Mouse (Mus musculus): ENCODE measurements around the gene Hexim1. TPM values are rescaled to one million over a fixed set of nuclear protein-coding genes. Genes with fewer than 3 reads are reported as not detected.

Hexim1 gene
- polyA plus RNA-seq, 1 experiment from 2014 or later = 3.0 TPM

DNA sequence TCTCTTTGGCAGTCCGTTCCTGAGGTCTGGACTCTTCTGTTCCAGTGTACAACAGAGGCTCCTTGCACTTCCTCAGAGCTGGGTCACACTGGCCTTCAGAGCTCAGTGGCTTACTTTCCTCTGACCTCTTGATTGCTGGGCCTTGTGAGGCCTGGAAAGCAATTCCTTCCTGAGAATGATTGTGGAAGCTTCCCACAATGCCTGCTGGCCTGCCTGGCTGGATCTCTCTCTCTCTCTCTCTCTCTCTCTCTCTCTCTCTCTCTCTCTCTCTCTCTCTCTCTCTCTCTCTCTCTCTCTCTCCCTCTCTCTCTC is 25.9 kb downstream of the Hexim1 start:
- H3K36me3 ChIP-seq = peaks cover 15% of the 10 kb centered on the region

DNA sequence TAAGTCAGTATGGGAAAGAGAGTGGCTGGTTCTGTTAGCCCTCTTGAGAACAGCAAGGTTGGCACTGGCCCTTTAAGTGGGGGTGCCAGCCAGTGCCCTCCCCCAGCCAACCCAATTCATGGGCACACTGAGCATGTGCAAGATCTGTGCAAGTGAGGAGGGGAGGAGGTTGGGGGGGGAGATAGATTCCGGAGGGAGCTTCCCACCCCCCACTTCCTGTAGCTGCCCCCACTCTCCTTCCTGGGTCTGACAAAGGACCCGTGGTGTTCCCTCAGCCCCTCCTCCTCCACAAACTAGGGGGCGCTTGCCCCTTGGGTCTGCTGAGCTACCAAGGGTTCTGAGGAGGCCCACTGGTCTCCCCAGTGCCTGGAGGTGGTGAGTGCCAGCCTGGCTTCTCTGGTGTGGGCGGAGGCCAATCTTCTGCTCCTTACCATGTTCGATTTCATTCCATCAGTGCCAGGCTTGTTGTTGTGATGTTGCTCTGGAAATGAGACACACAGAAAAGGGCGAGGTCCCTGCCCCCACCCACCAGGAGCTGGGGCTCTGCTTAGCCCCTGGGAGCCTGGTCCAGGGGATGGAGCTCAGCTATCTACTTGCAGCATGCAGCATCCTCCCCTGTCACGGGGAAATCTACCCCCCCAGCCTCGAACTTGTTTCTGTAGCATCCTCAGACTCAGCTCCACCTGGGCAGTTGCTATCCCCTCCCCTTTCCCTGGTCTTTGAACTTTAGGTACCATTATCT is 26.6 kb downstream of the Hexim1 start:
- no peaks in the 10 kb centered on the region for H3K27me3 ChIP-seq (replicated peaks)
- H3K27ac ChIP-seq (replicated peaks) = peak overlapping the region; percentile 88
- H3K9me3 ChIP-seq = no peaks in the 10 kb centered on the region
- 0 out of 2 replicates have a peak, but pooled peaks have one; percentile 27 for ATAC-seq (ENCODE audit: extremely low read depth, insufficient number of reproducible peaks, low FRiP score, low TSS enrichment)
- peaks cover 45% of the 10 kb centered on the region for H3K4me1 ChIP-seq
- peak overlapping the region; percentile 75 for H3K9ac ChIP-seq
- peak overlapping the region; percentile 34 for H3K4me3 ChIP-seq
- H3K4me2 ChIP-seq = peak overlapping the region; percentile 62
- WGBS = 25% methylated on average over 8 of the region's 8 CpGs
- H3K36me3 ChIP-seq = peaks cover 15% of the 10 kb centered on the region

More for the DNA sequence above, 25.9 kb downstream of the Hexim1 start:
- Histone ChIP-seq H3K27me3 (replicated peaks) (no peaks in the 10 kb centered on the region), H3K4me2 (peak overlapping the region; percentile 13; the same call in 1 of the 2 replicates), H3K9ac (peak overlapping the region; percentile 70), H3K27ac (replicated peaks) (peak overlapping the region; percentile 88), H3K9me3 (no peaks in the 10 kb centered on the region), H3K4me1 (peaks cover 45% of the 10 kb centered on the region), H3K4me3 (no peak overlapping the region)
- WGBS = 80% methylated on average over 1 of the region's 1 CpGs
- ATAC-seq (ENCODE audit: extremely low read depth, insufficient number of reproducible peaks, low FRiP score, low TSS enrichment) = no peak

DNA sequence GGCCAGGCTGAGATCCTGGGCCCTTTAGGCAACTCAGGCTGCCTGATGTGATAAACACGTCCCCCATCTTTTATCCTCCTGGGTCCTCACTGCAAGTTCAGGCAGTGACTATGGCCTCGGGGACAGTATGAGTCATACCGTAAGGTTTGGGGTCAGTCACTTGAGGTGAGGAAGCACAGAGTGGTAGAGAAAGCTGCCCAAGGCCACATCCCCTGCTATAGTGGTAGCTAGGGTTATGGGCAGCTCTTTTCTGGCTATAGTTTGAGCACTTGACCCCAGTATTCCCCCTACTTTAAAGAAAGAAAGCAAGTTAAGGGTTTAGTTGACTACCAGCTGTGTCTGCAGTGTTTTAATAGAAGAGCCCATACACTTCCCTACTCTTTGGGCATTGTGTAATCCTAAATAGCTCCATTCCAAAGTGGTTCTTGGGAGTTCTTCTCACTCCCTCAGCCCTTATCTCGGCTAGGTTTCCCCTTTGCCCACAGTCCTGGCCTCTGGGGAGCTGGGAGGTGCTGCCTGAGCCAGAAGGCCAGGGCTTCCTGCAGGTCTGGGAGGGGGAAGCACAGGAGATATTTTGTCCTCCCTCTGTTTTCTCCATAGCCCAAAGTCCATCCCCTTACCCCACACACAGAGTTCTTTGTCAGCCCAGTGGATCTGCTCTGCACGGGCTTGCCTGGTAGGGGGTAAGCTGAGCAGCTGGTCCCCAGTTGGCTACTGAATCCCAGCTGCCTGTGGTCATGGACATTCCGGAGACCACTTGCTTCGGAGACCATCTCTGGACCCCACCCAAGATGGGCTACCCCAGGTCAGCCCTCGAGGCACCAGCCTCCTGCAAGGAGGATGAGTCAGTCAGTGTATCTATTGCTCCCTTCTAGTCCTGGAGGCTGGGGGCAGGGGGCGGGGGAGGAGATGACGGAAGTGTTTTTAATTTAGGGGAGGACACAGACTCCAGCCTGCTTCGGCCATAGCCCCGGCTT is 28.6 kb downstream of the Hexim1 start:
- H3K27ac ChIP-seq (replicated peaks) = peak overlapping the region; percentile 53

DNA sequence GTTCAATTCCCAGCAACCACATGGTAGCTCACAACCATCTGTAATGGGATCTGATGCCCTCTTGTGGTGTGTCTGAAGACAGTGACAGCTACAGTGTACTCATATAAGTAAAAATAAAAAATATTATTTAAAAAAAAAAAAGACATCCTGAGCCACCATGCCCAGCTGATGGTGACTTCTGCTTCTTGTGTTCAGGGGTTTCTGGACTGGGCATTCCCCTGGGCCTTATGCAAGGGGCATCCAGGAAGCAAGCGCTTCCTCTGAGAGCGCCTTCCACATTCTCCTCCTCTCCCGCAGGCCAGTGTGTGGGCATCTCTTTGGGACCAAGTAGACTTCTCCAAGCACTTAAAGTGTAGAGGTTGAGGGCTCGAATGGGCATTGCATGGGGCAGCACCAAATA is 30.4 kb downstream of the Hexim1 start:
- WGBS = 86% methylated on average over 4 of the region's 4 CpGs
- ATAC-seq (ENCODE audit: extremely low read depth, insufficient number of reproducible peaks, low FRiP score, low TSS enrichment) = no peak

More for the DNA sequence above, 28.6 kb downstream of the Hexim1 start:
- peaks cover 3% of the 10 kb centered on the region; the same call in 1 of the 2 replicates for H3K36me3 ChIP-seq
- 33% methylated on average over 12 of the region's 12 CpGs for WGBS
- no peaks in the 10 kb centered on the region for H3K9me3 ChIP-seq
- H3K4me1 ChIP-seq = peaks cover 45% of the 10 kb centered on the region
- no peak overlapping the region for H3K4me2 ChIP-seq
- ATAC-seq (ENCODE audit: extremely low read depth, insufficient number of reproducible peaks, low FRiP score, low TSS enrichment) = no peak
- peak overlapping the region; percentile 45 for H3K9ac ChIP-seq
- H3K4me3 ChIP-seq = no peak overlapping the region
- no peaks in the 10 kb centered on the region for H3K27me3 ChIP-seq (replicated peaks)

DNA sequence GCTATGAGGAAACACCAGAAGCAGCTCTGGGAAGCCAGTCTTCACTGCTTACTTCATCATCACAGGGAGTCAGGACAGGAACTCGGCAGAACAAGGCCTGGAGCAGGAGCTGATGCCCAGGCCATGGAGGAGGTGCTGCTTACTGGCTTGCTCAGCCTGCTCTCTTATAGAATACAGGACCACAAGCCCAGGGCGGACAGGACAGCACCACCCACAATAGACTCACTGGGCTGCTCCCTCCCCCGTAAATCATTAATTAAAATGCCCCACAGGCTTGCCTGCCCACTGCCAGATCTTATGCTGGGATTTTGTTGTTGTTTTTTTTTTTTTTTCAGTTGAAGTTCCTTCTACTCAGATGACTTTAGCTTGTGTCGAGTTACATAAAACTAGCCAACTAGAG is 31.7 kb downstream of the Hexim1 start:
- 67% methylated on average over 4 of the region's 4 CpGs for WGBS
- no peak overlapping the region for H3K4me3 ChIP-seq
- no peak for ATAC-seq (ENCODE audit: extremely low read depth, insufficient number of reproducible peaks, low FRiP score, low TSS enrichment)
- H3K9me3 ChIP-seq = no peaks in the 10 kb centered on the region
- no peaks in the 10 kb centered on the region for H3K36me3 ChIP-seq
- H3K4me2 ChIP-seq = no peak overlapping the region
- H3K9ac ChIP-seq = no peak overlapping the region
- H3K27ac ChIP-seq (replicated peaks) = no peak overlapping the region
- no peaks in the 10 kb centered on the region for H3K27me3 ChIP-seq (replicated peaks)
- peaks cover 21% of the 10 kb centered on the region for H3K4me1 ChIP-seq

More for the DNA sequence above, 30.4 kb downstream of the Hexim1 start:
- Histone ChIP-seq H3K9me3 (no peaks in the 10 kb centered on the region), H3K9ac (no peak overlapping the region), H3K4me2 (no peak overlapping the region), H3K4me1 (peaks cover 34% of the 10 kb centered on the region), H3K4me3 (no peak overlapping the region), H3K27ac (replicated peaks) (no peak overlapping the region), H3K27me3 (replicated peaks) (no peaks in the 10 kb centered on the region), H3K36me3 (no peaks in the 10 kb centered on the region)

DNA sequence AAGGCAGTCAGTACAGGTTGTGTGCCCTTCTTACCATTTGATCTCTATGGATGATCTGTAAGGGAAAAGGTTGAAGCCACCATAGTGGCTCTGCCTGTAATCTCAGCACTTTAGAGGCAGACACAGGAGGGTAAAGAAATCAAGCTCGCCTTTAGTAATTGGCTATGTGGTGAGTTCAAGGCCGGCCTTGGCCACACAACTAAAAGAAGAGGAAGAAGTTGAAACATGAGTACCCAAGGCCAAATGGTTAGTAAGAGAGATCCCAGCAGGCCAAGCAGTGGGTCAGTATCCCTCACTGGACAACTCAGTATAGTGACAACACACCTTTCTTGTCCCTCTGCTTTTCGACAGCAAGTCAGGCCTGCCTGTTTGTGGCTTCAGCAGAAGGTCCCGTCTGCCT is 33.7 kb downstream of the Hexim1 start:
- Histone ChIP-seq H3K4me1 (peaks cover 8% of the 10 kb centered on the region), H3K4me2 (no peak overlapping the region), H3K9ac (no peak overlapping the region), H3K9me3 (no peaks in the 10 kb centered on the region), H3K27me3 (replicated peaks) (no peaks in the 10 kb centered on the region), H3K36me3 (no peaks in the 10 kb centered on the region), H3K4me3 (no peak overlapping the region), H3K27ac (replicated peaks) (no peak overlapping the region)
- no peak for ATAC-seq (ENCODE audit: extremely low read depth, insufficient number of reproducible peaks, low FRiP score, low TSS enrichment)
- WGBS = 84% methylated on average over 4 of the region's 4 CpGs

DNA sequence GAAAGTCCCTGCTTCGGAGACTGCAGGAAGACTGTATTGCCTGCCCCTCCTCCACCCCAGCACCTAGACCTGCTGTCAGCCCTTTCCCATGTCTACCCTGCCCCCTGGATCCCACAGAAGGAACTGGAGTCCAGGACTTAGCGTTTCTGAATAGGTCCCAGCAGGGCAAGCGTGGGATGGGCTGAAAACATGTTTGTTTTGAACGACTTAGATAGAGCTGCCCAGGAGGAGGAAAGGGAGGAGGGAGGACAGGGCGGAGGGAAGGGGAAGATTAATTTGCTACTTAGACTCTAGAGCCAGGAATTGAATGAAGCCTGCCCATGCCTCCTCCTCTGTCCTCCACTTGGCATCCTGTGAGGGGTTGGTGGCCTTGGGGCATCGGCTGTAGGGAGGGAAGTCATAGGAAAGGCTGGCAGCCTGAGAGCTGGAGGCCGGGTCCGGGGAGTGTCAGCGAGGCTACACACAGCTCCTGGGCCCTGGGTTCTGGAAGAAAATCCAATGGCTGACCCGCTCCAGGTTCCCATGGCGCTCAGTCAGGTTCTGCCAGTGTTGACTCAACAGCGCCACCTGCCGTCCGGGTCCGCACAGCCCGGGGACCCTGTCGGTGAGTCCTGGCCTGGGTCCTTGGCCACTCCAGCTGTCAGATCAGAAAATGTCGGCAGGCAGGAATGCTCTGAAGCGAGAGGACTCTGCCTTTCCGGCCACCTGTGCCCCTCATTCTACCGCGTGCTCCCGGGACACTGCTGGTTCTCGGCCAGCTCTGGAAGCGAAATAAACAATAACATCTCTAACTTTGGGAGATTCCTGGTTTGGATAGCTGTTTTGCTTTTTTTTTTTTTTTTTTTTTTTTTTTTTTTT is 42.8 kb downstream of the Hexim1 start:
- H3K27me3 ChIP-seq (replicated peaks) = no peaks in the 10 kb centered on the region
- peak overlapping the region; percentile 63; the same call in 1 of the 2 replicates for H3K27ac ChIP-seq (replicated peaks)
- no peaks in the 10 kb centered on the region for H3K9me3 ChIP-seq
- WGBS = under 1% methylated on average over 25 of the region's 25 CpGs
- peak overlapping the region; percentile 72 for H3K9ac ChIP-seq
- peak; percentile 88 for ATAC-seq (ENCODE audit: extremely low read depth, insufficient number of reproducible peaks, low FRiP score, low TSS enrichment)
- no peaks in the 10 kb centered on the region for H3K36me3 ChIP-seq
- peak overlapping the region; percentile 49 for H3K4me3 ChIP-seq
- H3K4me1 ChIP-seq = peaks cover 14% of the 10 kb centered on the region
- H3K4me2 ChIP-seq = peak overlapping the region; percentile 75

DNA sequence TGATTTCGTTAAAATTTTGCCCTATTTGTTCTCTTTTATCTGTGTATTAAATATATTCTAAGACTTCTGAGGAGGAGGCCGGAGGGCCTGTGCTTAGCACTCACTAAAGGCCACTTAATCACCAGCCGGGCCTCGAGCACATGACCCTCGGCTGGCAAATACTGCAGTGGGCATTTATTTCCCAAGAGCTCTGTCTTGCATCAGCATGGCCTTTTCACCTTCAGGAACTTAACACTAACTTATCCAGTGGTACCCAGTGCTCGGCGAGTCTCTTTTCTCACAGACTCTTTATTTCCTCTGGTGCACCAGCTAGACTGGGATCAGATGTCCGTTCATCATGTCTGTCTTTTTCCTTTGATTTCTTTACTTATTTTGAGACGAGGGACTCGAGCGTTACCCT is 44.7 kb downstream of the Hexim1 start:
- Histone ChIP-seq H3K9ac (no peak overlapping the region), H3K27ac (replicated peaks) (no peak overlapping the region), H3K27me3 (replicated peaks) (no peaks in the 10 kb centered on the region), H3K36me3 (no peaks in the 10 kb centered on the region), H3K4me3 (no peak overlapping the region), H3K4me1 (peaks cover 19% of the 10 kb centered on the region), H3K4me2 (no peak overlapping the region), H3K9me3 (no peaks in the 10 kb centered on the region)
- no peak for ATAC-seq (ENCODE audit: extremely low read depth, insufficient number of reproducible peaks, low FRiP score, low TSS enrichment)
- WGBS = 87% methylated on average over 11 of the region's 11 CpGs

DNA sequence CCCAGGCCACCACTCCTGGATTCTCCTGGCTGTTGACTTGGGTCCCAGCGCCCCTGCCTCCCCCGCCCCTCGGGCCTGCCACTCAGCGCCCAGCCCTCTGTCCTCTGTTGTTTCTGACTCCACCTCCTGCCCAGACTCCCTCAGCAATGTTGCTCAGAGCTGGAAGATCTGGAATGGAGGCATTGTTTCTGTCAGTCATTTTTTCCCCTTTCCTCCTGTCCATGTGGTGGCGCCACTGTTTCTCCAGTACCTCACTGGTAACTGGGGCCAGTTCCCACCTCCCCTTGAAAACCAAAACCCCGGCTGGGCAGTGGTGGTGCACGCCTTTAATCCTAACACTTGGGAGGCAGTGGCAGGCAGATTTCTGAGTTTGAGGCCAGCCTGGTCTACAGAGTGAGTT is 45.4 kb downstream of the Hexim1 start:
- Histone ChIP-seq H3K27me3 (replicated peaks) (0 out of 2 replicates have a peak, but pooled peaks cover 7% of the 10 kb centered on the region), H3K9me3 (no peaks in the 10 kb centered on the region), H3K4me2 (no peak overlapping the region), H3K27ac (replicated peaks) (no peak overlapping the region), H3K9ac (no peak overlapping the region), H3K4me1 (peaks cover 19% of the 10 kb centered on the region), H3K4me3 (no peak overlapping the region), H3K36me3 (no peaks in the 10 kb centered on the region)
- ATAC-seq (ENCODE audit: extremely low read depth, insufficient number of reproducible peaks, low FRiP score, low TSS enrichment) = no peak
- 70% methylated on average over 7 of the region's 7 CpGs for WGBS

DNA sequence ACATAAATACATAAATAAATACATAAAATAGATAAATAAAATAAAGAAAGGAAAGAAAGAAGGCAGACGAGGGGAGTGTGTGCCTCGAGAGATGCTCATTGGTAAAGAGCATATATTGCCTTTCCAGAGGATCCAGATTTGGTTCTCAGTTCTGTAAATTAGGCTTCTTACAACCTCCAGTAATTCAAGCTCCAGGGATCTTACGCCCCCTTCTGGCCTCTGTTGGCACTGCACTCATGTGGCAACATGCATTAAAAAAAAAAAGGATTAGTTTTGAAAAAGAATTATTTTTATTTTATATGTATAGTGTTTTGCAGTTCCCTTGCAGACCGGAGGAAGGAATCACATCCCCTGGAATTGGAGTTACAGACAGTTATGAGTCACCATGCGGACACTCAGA is 46.1 kb downstream of the Hexim1 start:
- Histone ChIP-seq H3K27me3 (replicated peaks) (0 out of 2 replicates have a peak, but pooled peaks cover 9% of the 10 kb centered on the region), H3K4me3 (no peak overlapping the region), H3K27ac (replicated peaks) (no peak overlapping the region), H3K4me2 (no peak overlapping the region), H3K9ac (no peak overlapping the region), H3K36me3 (no peaks in the 10 kb centered on the region), H3K9me3 (no peaks in the 10 kb centered on the region), H3K4me1 (peaks cover 19% of the 10 kb centered on the region)
- ATAC-seq (ENCODE audit: extremely low read depth, insufficient number of reproducible peaks, low FRiP score, low TSS enrichment) = no peak
- 88% methylated on average over 5 of the region's 5 CpGs for WGBS
